Mouse (Mus musculus) thymus, adult 2 months (tissue): ENCODE measurements around the gene Tnnc1.

Experiments used
- CTCF ChIP-seq: fragments of 200-500 bp; IDR thresholded peaks from 2 replicates; pipeline ENCODE4 v1.5.1; 2012; ENCODE audit warnings: mild to moderate bottlenecking, control low read depth, low read length, moderate library complexity, borderline replicate concordance; ENCODE audit not compliant: control insufficient read depth, poor library complexity, insufficient read depth; ENCODE audit errors: extremely low read depth
- POLR2A ChIP-seq: fragments of 200-500 bp; IDR thresholded peaks from 2 replicates; pipeline ENCODE4 v1.6.1; 2012; ENCODE audit warnings: mild to moderate bottlenecking, low read length, control low read depth, moderate library complexity; ENCODE audit not compliant: control insufficient read depth, poor library complexity, insufficient read depth; ENCODE audit errors: extremely low read depth

- TF ChIP-seq CTCF, result no peak
- TF ChIP-seq POLR2A, result no peak
These were observed 34.6 kb upstream of the Tnnc1 start for GRCm38 (mm10) chr14:31173537-31173936.
